Mouse (Mus musculus): Measurements from ENCODE around the gene Teddm3. TPM values are rescaled to one million over a fixed set of nuclear protein-coding genes. Genes with fewer than 3 reads are reported as not detected.
"Not testable (repeated sequence)": the region's sequence is repeated elsewhere in the genome, so short reads cannot be mapped to it uniquely, and the experiment has no call there.

Teddm3 gene
- 14.0 and 32.4 TPM in 2 replicates for polyA plus RNA-seq (2015; fragmentation: Nextera tagmentation; extraction: Ambion mirVana)

- H3K27me3 ChIP-seq (ENCODE audit: control insufficient read depth, insufficient read depth, low read length); H3K4me3 ChIP-seq (replicated peaks; ENCODE audit: low read length); H3K9me3 ChIP-seq (replicated peaks; ENCODE audit: control insufficient read depth, low read length); H3K36me3 ChIP-seq (ENCODE audit: control insufficient read depth, insufficient read depth, low read length); H3K9ac ChIP-seq (ENCODE audit: low read length); H3K4me1 ChIP-seq (ENCODE audit: control insufficient read depth, insufficient read depth, low read length); H3K4me2 ChIP-seq (ENCODE audit: low read depth, low read length); ATAC-seq (ENCODE audit: insufficient read depth, low FRiP score); H3K27ac ChIP-seq (ENCODE audit: low read length): not testable (repeated sequence)
- no CpG with 5 or more reads among the region's 2 CpGs for WGBS
These were observed at the start of gene Teddm3 for GRCm38 (mm10) chr16:21153900-21154299. Teddm3 (minus strand) TSS chr16:21154000.

DNA sequence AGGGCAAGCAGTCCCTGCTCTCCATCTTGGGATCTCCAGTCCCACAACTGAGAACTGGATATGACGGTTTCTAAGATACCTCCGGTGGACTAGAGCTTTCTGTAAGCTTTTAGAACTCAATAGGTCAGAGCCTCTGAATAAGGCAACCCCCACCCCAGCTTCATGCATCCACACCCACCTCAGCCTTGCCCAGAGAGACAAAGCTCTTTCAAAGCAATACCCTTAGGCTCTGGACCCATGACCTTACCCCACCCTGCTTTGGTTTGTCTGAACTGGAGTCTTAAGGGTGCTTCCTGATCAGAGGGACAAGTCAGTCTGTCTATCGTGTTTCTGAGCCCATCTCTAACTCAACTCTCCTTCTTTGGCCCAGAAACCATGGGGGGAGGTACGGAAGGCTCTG, 48.9 kb upstream of the Teddm3 start:
- no peak overlapping the region for H3K27ac ChIP-seq (ENCODE audit: low read length)
- H3K4me3 ChIP-seq (replicated peaks; ENCODE audit: low read length), result no peak overlapping the region
- H3K27me3 ChIP-seq (ENCODE audit: control insufficient read depth, insufficient read depth, low read length), result no peaks in the 10 kb centered on the region
- no peaks in the 10 kb centered on the region for H3K36me3 ChIP-seq (ENCODE audit: control insufficient read depth, insufficient read depth, low read length)
- WGBS, result 79% methylated on average over 4 of the region's 4 CpGs
- no peaks in the 10 kb centered on the region for H3K9me3 ChIP-seq (replicated peaks; ENCODE audit: control insufficient read depth, low read length)
- H3K9ac ChIP-seq (ENCODE audit: low read length), result no peak overlapping the region
- H3K4me2 ChIP-seq (ENCODE audit: low read depth, low read length), result no peak overlapping the region
- ATAC-seq (ENCODE audit: insufficient read depth, low FRiP score), result no peak
- H3K4me1 ChIP-seq (ENCODE audit: control insufficient read depth, insufficient read depth, low read length), result peaks cover 20% of the 10 kb centered on the region

DNA sequence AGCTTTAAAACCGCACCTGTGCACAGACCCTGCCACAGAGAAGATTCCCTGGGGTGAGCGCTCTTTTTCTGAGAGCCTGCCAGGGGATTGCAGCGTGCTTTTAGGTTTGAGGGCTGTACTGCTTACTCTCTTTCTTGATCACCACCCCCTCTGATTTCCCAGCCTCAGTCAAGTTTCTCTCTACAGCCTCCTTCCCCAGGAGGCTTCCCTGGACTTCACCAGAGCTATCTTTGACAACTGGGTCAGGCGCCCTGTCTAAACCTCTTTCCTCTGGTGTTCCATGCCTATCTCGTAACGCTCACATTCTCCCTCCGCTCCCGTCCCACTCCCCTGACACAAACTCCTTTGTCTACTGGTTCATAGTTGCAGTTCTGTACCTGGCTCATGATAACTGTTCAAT, 45.6 kb upstream of the Teddm3 start:
- Histone ChIP-seq H3K4me1 (ENCODE audit: control insufficient read depth, insufficient read depth, low read length) (0 out of 2 replicates have a peak, but pooled peaks cover 3% of the 10 kb centered on the region), H3K4me3 (replicated peaks; ENCODE audit: low read length) (no peak overlapping the region), H3K27ac (ENCODE audit: low read length) (no peak overlapping the region), H3K9me3 (replicated peaks; ENCODE audit: control insufficient read depth, low read length) (no peaks in the 10 kb centered on the region), H3K9ac (ENCODE audit: low read length) (no peak overlapping the region), H3K36me3 (ENCODE audit: control insufficient read depth, insufficient read depth, low read length) (no peaks in the 10 kb centered on the region), H3K4me2 (ENCODE audit: low read depth, low read length) (no peak overlapping the region), H3K27me3 (ENCODE audit: control insufficient read depth, insufficient read depth, low read length) (no peaks in the 10 kb centered on the region)
- no peak for ATAC-seq (ENCODE audit: insufficient read depth, low FRiP score)
- 71% methylated on average over 8 of the region's 8 CpGs for WGBS

- Histone ChIP-seq H3K4me1 (ENCODE audit: control insufficient read depth, insufficient read depth, low read length) (0 out of 2 replicates have a peak, but pooled peaks cover 3% of the 10 kb centered on the region), H3K27ac (ENCODE audit: low read length) (no peak overlapping the region), H3K27me3 (ENCODE audit: control insufficient read depth, insufficient read depth, low read length) (no peaks in the 10 kb centered on the region), H3K4me2 (ENCODE audit: low read depth, low read length) (no peak overlapping the region), H3K4me3 (replicated peaks; ENCODE audit: low read length) (no peak overlapping the region), H3K9me3 (replicated peaks; ENCODE audit: control insufficient read depth, low read length) (no peaks in the 10 kb centered on the region), H3K9ac (ENCODE audit: low read length) (no peak overlapping the region), H3K36me3 (ENCODE audit: control insufficient read depth, insufficient read depth, low read length) (no peaks in the 10 kb centered on the region)
- 21% methylated on average over 1 of the region's 1 CpGs for WGBS
- ATAC-seq (ENCODE audit: insufficient read depth, low FRiP score), result no peak
These were observed 44.7 kb upstream of the Teddm3 start for GRCm38 (mm10) chr16:21198529-21198928.

GRCm38 (mm10) chr16:21198006-21198405, 44.2 kb upstream of the Teddm3 start:
- WGBS, result 88% methylated on average over 7 of the region's 7 CpGs
- no peak overlapping the region for H3K9ac ChIP-seq (ENCODE audit: low read length)
- 0 out of 2 replicates have a peak, but pooled peaks cover 3% of the 10 kb centered on the region for H3K4me1 ChIP-seq (ENCODE audit: control insufficient read depth, insufficient read depth, low read length)
- no peaks in the 10 kb centered on the region for H3K27me3 ChIP-seq (ENCODE audit: control insufficient read depth, insufficient read depth, low read length)
- no peaks in the 10 kb centered on the region for H3K9me3 ChIP-seq (replicated peaks; ENCODE audit: control insufficient read depth, low read length)
- ATAC-seq (ENCODE audit: insufficient read depth, low FRiP score), result no peak; the same call in 1 of the 2 replicates
- no peaks in the 10 kb centered on the region for H3K36me3 ChIP-seq (ENCODE audit: control insufficient read depth, insufficient read depth, low read length)
- no peak overlapping the region for H3K4me2 ChIP-seq (ENCODE audit: low read depth, low read length)
- no peak overlapping the region for H3K27ac ChIP-seq (ENCODE audit: low read length)
- H3K4me3 ChIP-seq (replicated peaks; ENCODE audit: low read length), result no peak overlapping the region

- Histone ChIP-seq H3K36me3 (ENCODE audit: control insufficient read depth, insufficient read depth, low read length) (no peaks in the 10 kb centered on the region), H3K9ac (ENCODE audit: low read length) (no peak overlapping the region), H3K27me3 (ENCODE audit: control insufficient read depth, insufficient read depth, low read length) (no peaks in the 10 kb centered on the region), H3K4me3 (replicated peaks; ENCODE audit: low read length) (no peak overlapping the region), H3K4me2 (ENCODE audit: low read depth, low read length) (no peak overlapping the region), H3K9me3 (replicated peaks; ENCODE audit: control insufficient read depth, low read length) (no peaks in the 10 kb centered on the region), H3K27ac (ENCODE audit: low read length) (no peak overlapping the region), H3K4me1 (ENCODE audit: control insufficient read depth, insufficient read depth, low read length) (0 out of 2 replicates have a peak, but pooled peaks cover 3% of the 10 kb centered on the region)
- ATAC-seq (ENCODE audit: insufficient read depth, low FRiP score), result no peak
- 73% methylated on average over 4 of the region's 4 CpGs for WGBS
These were observed 43.7 kb upstream of the Teddm3 start for GRCm38 (mm10) chr16:21197542-21197941.

DNA sequence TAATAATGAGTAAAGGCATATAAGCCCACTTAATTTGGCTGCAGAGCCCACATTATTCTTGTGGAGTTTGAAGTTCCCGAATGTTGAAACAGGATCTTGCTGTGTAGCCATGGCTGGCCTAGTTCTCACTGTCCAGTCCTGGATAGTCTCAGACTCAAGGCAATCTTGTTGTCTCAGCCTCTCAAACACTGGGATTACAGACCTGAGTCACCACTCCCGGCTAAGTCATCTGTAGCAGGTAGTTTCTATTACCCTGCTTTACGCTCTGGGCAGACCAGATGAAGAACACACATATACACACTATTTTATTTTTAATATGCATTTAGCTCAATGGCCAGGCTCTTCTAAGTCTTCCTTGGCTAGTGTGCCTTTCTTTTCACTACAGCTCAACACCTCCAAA, 42.8 kb upstream of the Teddm3 start:
- Histone ChIP-seq H3K4me2 (ENCODE audit: low read depth, low read length) (no peak overlapping the region), H3K9me3 (replicated peaks; ENCODE audit: control insufficient read depth, low read length) (no peaks in the 10 kb centered on the region), H3K27me3 (ENCODE audit: control insufficient read depth, insufficient read depth, low read length) (no peaks in the 10 kb centered on the region), H3K27ac (ENCODE audit: low read length) (no peak overlapping the region), H3K4me1 (ENCODE audit: control insufficient read depth, insufficient read depth, low read length) (no peaks in the 10 kb centered on the region), H3K36me3 (ENCODE audit: control insufficient read depth, insufficient read depth, low read length) (no peaks in the 10 kb centered on the region), H3K4me3 (replicated peaks; ENCODE audit: low read length) (no peak overlapping the region), H3K9ac (ENCODE audit: low read length) (no peak overlapping the region)
- 85% methylated on average over 3 of the region's 3 CpGs for WGBS
- no peak for ATAC-seq (ENCODE audit: insufficient read depth, low FRiP score)

- H3K9ac ChIP-seq (ENCODE audit: low read length), result no peak overlapping the region
- H3K4me3 ChIP-seq (replicated peaks; ENCODE audit: low read length), result no peak overlapping the region
- H3K36me3 ChIP-seq (ENCODE audit: control insufficient read depth, insufficient read depth, low read length), result no peaks in the 10 kb centered on the region
- H3K9me3 ChIP-seq (replicated peaks; ENCODE audit: control insufficient read depth, low read length), result no peaks in the 10 kb centered on the region
- no peaks in the 10 kb centered on the region for H3K27me3 ChIP-seq (ENCODE audit: control insufficient read depth, insufficient read depth, low read length)
- H3K4me2 ChIP-seq (ENCODE audit: low read depth, low read length), result no peak overlapping the region
- no peak overlapping the region for H3K27ac ChIP-seq (ENCODE audit: low read length)
- no peak for ATAC-seq (ENCODE audit: insufficient read depth, low FRiP score)
- 67% methylated on average over 8 of the region's 8 CpGs for WGBS
- H3K4me1 ChIP-seq (ENCODE audit: control insufficient read depth, insufficient read depth, low read length), result no peaks in the 10 kb centered on the region
These were observed 41.6 kb upstream of the Teddm3 start for GRCm38 (mm10) chr16:21195260-21195866.

DNA sequence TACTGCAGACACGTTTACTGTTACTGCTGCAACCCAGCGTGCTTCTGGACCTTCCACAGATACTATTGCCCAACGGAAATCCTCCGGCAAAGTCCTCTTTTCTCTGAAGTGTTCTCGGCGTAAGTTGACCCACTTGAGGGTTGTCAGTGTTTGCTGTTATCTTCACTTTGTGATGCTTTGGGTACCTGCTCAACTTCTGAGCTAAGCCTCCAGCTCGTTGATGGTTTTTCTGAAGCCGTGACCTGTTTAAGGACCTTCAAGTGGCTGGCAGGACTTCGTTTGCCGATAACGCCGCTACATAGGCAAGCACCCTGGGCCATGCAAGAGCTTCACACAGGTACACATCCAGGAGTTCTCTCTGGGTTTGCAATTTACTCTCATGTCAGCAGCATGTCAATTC, 40.4 kb upstream of the Teddm3 start:
- ATAC-seq (ENCODE audit: insufficient read depth, low FRiP score), result no peak
- Histone ChIP-seq H3K4me3 (replicated peaks; ENCODE audit: low read length) (no peak overlapping the region), H3K36me3 (ENCODE audit: control insufficient read depth, insufficient read depth, low read length) (no peaks in the 10 kb centered on the region), H3K27ac (ENCODE audit: low read length) (no peak overlapping the region), H3K9ac (ENCODE audit: low read length) (no peak overlapping the region), H3K4me2 (ENCODE audit: low read depth, low read length) (no peak overlapping the region), H3K27me3 (ENCODE audit: control insufficient read depth, insufficient read depth, low read length) (no peaks in the 10 kb centered on the region), H3K4me1 (ENCODE audit: control insufficient read depth, insufficient read depth, low read length) (no peaks in the 10 kb centered on the region), H3K9me3 (replicated peaks; ENCODE audit: control insufficient read depth, low read length) (no peaks in the 10 kb centered on the region)
- 84% methylated on average over 12 of the region's 12 CpGs for WGBS
